Mouse (Mus musculus) lung, adult 2 months (tissue): ENCODE data around the gene Clk1.

Experiments used
- CTCF ChIP-seq: fragments of 200-500 bp; IDR thresholded peaks from 2 replicates; pipeline ENCODE4 v1.5.1; 2011; ENCODE audit warnings: mild to moderate bottlenecking, low read length, control low read depth; ENCODE audit not compliant: insufficient read depth
- POLR2A ChIP-seq: fragments of 200-500 bp; IDR thresholded peaks from 2 replicates; pipeline ENCODE4 v1.6.1; 2011; ENCODE audit warnings: low read depth, mild to moderate bottlenecking, control low read depth, low read length, borderline replicate concordance; ENCODE audit errors: extremely low read depth

- TF ChIP-seq CTCF (no peak), POLR2A (peak; percentile 82; the same call in 1 of the 2 replicates)
Observed at GRCm38 (mm10) chr1:58392652-58393283, 31.1 kb downstream of the Clk1 start, which contains the start of gene Bzw1.
